Mouse (Mus musculus): ENCODE measurements around the gene Zfp429.
A peak's percentile ranks its signal among the peaks of the same experiment; 100 is the strongest.
"Not testable (repeated sequence)": the region's sequence is repeated elsewhere in the genome, so short reads cannot be mapped to it uniquely, and the experiment has no call there.

Gene Zfp429

GRCm38 (mm10) chr13:67399183-67399903 lies at the start of gene Zfp429:
Zfp429 (minus strand) TSS chr13:67399819.
- DNase-seq = peak; percentile 69

- not testable (repeated sequence) for DNase-seq
These were observed 37.5 kb upstream of the Zfp429 start for GRCm38 (mm10) chr13:67437095-67437494.

GRCm38 (mm10) chr13:67428116-67428515 lies 28.5 kb upstream of the Zfp429 start:
- DNase-seq = no peak

GRCm38 (mm10) chr13:67425699-67426098 lies 26.1 kb upstream of the Zfp429 start:
- not testable (repeated sequence) for DNase-seq

GRCm38 (mm10) chr13:67422532-67422931 lies 22.9 kb upstream of the Zfp429 start:
- DNase-seq = not testable (repeated sequence)

GRCm38 (mm10) chr13:67421207-67421857 lies 21.7 kb upstream of the Zfp429 start, which contains the start of gene Zfp459:
Zfp459 (minus strand) TSS chr13:67421418.
- peak; percentile 20 for DNase-seq

- DNase-seq = peak; percentile 2
These were observed 21.1 kb upstream of the Zfp429 start for GRCm38 (mm10) chr13:67420558-67421206.

GRCm38 (mm10) chr13:67416811-67417210 lies 17.2 kb upstream of the Zfp429 start:
- DNase-seq = no peak

GRCm38 (mm10) chr13:67415759-67416158 lies 16.1 kb upstream of the Zfp429 start:
- DNase-seq = no peak

GRCm38 (mm10) chr13:67413634-67414033 lies 14.0 kb upstream of the Zfp429 start:
- DNase-seq = not testable (repeated sequence)

GRCm38 (mm10) chr13:67376255-67376654 lies 23.4 kb downstream of the Zfp429 start:
- DNase-seq = not testable (repeated sequence)

- peak; percentile 22 for DNase-seq
These were observed 24.3 kb downstream of the Zfp429 start, which contains the start of the genes Gm28041 and Zfp456 for GRCm38 (mm10) chr13:67375050-67375911. Gm28041 (minus strand) TSS chr13:67375733. Zfp456 (minus strand) TSS chr13:67375810.

- DNase-seq = peak; percentile 75
These were observed 39.4 kb downstream of the Zfp429 start, which contains the start of the genes Gm28044 and Zfp953 for GRCm38 (mm10) chr13:67360131-67360744. Gm28044 (minus strand) TSS chr13:67360536. Zfp953 (minus strand) TSS chr13:67360605.

GRCm38 (mm10) chr13:67351854-67352253 lies 47.8 kb downstream of the Zfp429 start:
- DNase-seq = no peak

- DNase-seq = no peak
These were observed 56.2 kb downstream of the Zfp429 start for GRCm38 (mm10) chr13:67343422-67343821.

Measured in right cerebral cortex, postnatal 4 days (tissue).